Mouse (Mus musculus) adrenal gland (tissue): ENCODE results near the gene Fam92b.

Experiments used
- intact Hi-C: fragments of 180-260 bp; cut with DNase I; formaldehyde crosslinking; loops from one replicate; pipeline ENCODE4 v1.15.1; 2025
- long read RNA-seq, 2 experiments: library from polyadenylated mRNA; unstranded; transcript quantifications; one replicate each; pipeline ENCODE4 v2.0.0; 2020; ENCODE audit warnings: borderline replicate concordance in 1 of 2; ENCODE audit not compliant: insufficient replicate concordance in 1 of 2

Gene Fam92b
- long read RNA-seq, experiment 1 = 0 reads
- long read RNA-seq, experiment 2, partial matches to known transcripts = 0 of 1 reads
- long read RNA-seq, experiment 2, other reads (novel, unspliced or antisense) = 1 of 1 reads

- intact Hi-C loops = loop anchor here (2.0 to 10.0 kb wide), 5 partner anchors 35 to 417 kb away; no protein-coding TSS in a partner anchor
These were observed at the start of gene Fam92b for GRCm38 (mm10) chr8:120177318-120178123. Gene Fam92b, minus strand, starts transcription at chr8:120177466.

- intact Hi-C loops = no loop called here
These were observed 48.3 kb upstream of the Fam92b start for GRCm38 (mm10) chr8:120225421-120226151.

- intact Hi-C loops = no loop called here
These were observed 47.5 kb upstream of the Fam92b start for GRCm38 (mm10) chr8:120224521-120225420.

GRCm38 (mm10) chr8:120222548-120222947, 45.3 kb upstream of the Fam92b start:
- intact Hi-C loops = no loop called here

- intact Hi-C loops = no loop called here
These were observed 39.9 kb upstream of the Fam92b start for GRCm38 (mm10) chr8:120216855-120217830.

GRCm38 (mm10) chr8:120215416-120216141, 38.3 kb upstream of the Fam92b start:
- intact Hi-C loops = no loop called here

- intact Hi-C loops = loop anchor here (5.0 kb wide), 1 partner anchor 37 kb away; the partner anchor contains the start of gene Fam92b
These were observed 36.7 kb upstream of the Fam92b start for GRCm38 (mm10) chr8:120213939-120214338.

GRCm38 (mm10) chr8:120213229-120213628, 36.0 kb upstream of the Fam92b start:
- intact Hi-C loops = loop anchor here (5.0 kb wide), 1 partner anchor 36 kb away; the partner anchor contains the start of gene Fam92b

GRCm38 (mm10) chr8:120212596-120212995, 35.3 kb upstream of the Fam92b start:
- intact Hi-C loops = loop anchor here (5.0 kb wide), 1 partner anchor 35 kb away; the partner anchor contains the start of gene Fam92b

GRCm38 (mm10) chr8:120211345-120211744, 34.1 kb upstream of the Fam92b start:
- intact Hi-C loops = loop anchor here (5.0 kb wide), 1 partner anchor 34 kb away; the partner anchor contains the start of gene Fam92b

- intact Hi-C loops = no loop called here
These were observed 30.8 kb upstream of the Fam92b start for GRCm38 (mm10) chr8:120208113-120208512.

GRCm38 (mm10) chr8:120207364-120207763, 30.1 kb upstream of the Fam92b start:
- intact Hi-C loops = no loop called here

GRCm38 (mm10) chr8:120205916-120206315, 28.6 kb upstream of the Fam92b start:
- intact Hi-C loops = no loop called here

GRCm38 (mm10) chr8:120204736-120205360, 27.6 kb upstream of the Fam92b start:
- intact Hi-C loops = no loop called here

GRCm38 (mm10) chr8:120202546-120202945, 25.3 kb upstream of the Fam92b start:
- intact Hi-C loops = no loop called here

GRCm38 (mm10) chr8:120201351-120201750, 24.1 kb upstream of the Fam92b start:
- intact Hi-C loops = no loop called here

- intact Hi-C loops = no loop called here
These were observed 14.9 kb upstream of the Fam92b start for GRCm38 (mm10) chr8:120192118-120192517.

- intact Hi-C loops = no loop called here
These were observed 14.4 kb upstream of the Fam92b start for GRCm38 (mm10) chr8:120191633-120192032.
